Mouse (Mus musculus) liver, adult 2 months (tissue): Measurements from ENCODE around the gene Gm5431.

Source experiments
- CTCF ChIP-seq: fragments of 200-500 bp; IDR thresholded peaks from 2 replicates; pipeline ENCODE4 v1.5.1; 2011; ENCODE audit warnings: low read depth, low read length, control low read depth
- POLR2A ChIP-seq: fragments of 200-500 bp; IDR thresholded peaks from 2 replicates; pipeline ENCODE4 v1.6.1; 2011; ENCODE audit warnings: low read length, control low read depth; ENCODE audit not compliant: insufficient read depth; ENCODE audit errors: extremely low read depth

GRCm38 (mm10) chr11:48842378-48842792 is 59.6 kb downstream of the Gm5431 start:
- TF ChIP-seq POLR2A = no peak
- no peak for TF ChIP-seq CTCF
